Mouse (Mus musculus) kidney, adult 8-10 months (tissue): ENCODE results near the gene Zfp42.

Experiments
- DNase-seq, 2 experiments: peaks; one replicate each; pipeline ENCODE4 v3.0.0; 2022

Zfp42 gene

GRCm38 (mm10) chr8:43248707-43249106 is 58.1 kb downstream of the Zfp42 start:
- no peak for DNase-seq
